Mouse (Mus musculus) brain, embryonic 18.5 days (tissue): ENCODE results near the gene Fndc7.
"Not testable (repeated sequence)": the region's sequence is repeated elsewhere in the genome, so short reads cannot be mapped to it uniquely, and the experiment has no call there.

Experiments
- DNase-seq: peaks from one replicate; pipeline ENCODE4 v3.0.0-alpha.2; 2012; ENCODE audit warnings: low read depth, low spot score

Gene Fndc7

GRCm38 (mm10) chr3:108887618-108887975 is 2.2 kb downstream of the Fndc7 start:
- DNase-seq: no peak

- no peak for DNase-seq
These were observed 2.7 kb downstream of the Fndc7 start for GRCm38 (mm10) chr3:108886934-108887617.

GRCm38 (mm10) chr3:108885686-108886530 is 3.9 kb downstream of the Fndc7 start:
- no peak for DNase-seq

- no peak for DNase-seq
These were observed 5.0 kb downstream of the Fndc7 start for GRCm38 (mm10) chr3:108884706-108885289.

GRCm38 (mm10) chr3:108883067-108883466 is 6.7 kb downstream of the Fndc7 start:
- DNase-seq: peak; percentile 49

- not testable (repeated sequence) for DNase-seq
These were observed 7.9 kb downstream of the Fndc7 start for GRCm38 (mm10) chr3:108881873-108882272.

GRCm38 (mm10) chr3:108880544-108881507 is 9.0 kb downstream of the Fndc7 start:
- no peak for DNase-seq

GRCm38 (mm10) chr3:108879836-108880435 is 9.9 kb downstream of the Fndc7 start:
- DNase-seq: no peak

- no peak for DNase-seq
These were observed 10.7 kb downstream of the Fndc7 start for GRCm38 (mm10) chr3:108879129-108879528.

- no peak for DNase-seq
These were observed 19.2 kb downstream of the Fndc7 start for GRCm38 (mm10) chr3:108870631-108871030.

- no peak for DNase-seq
These were observed 22.4 kb downstream of the Fndc7 start for GRCm38 (mm10) chr3:108867449-108867848.

GRCm38 (mm10) chr3:108865676-108866075 is 24.1 kb downstream of the Fndc7 start:
- no peak for DNase-seq

- no peak for DNase-seq
These were observed 24.7 kb downstream of the Fndc7 start for GRCm38 (mm10) chr3:108865129-108865528.

- no peak for DNase-seq
These were observed 26.7 kb downstream of the Fndc7 start for GRCm38 (mm10) chr3:108863091-108863490.

GRCm38 (mm10) chr3:108862282-108862681 is 27.5 kb downstream of the Fndc7 start:
- DNase-seq: not testable (repeated sequence)

GRCm38 (mm10) chr3:108860786-108861185 is 29.0 kb downstream of the Fndc7 start:
- no peak for DNase-seq

GRCm38 (mm10) chr3:108858231-108858770 is 31.5 kb downstream of the Fndc7 start:
- peak; percentile 36 for DNase-seq

- DNase-seq: no peak
These were observed 32.1 kb downstream of the Fndc7 start for GRCm38 (mm10) chr3:108857714-108858113.

GRCm38 (mm10) chr3:108857124-108857470 is 32.7 kb downstream of the Fndc7 start:
- no peak for DNase-seq

- no peak for DNase-seq
These were observed 33.3 kb downstream of the Fndc7 start for GRCm38 (mm10) chr3:108856386-108857123.
